Mouse (Mus musculus): ENCODE data around the gene Nnmt. TPM values are rescaled to one million over a fixed set of nuclear protein-coding genes. Genes with fewer than 3 reads are reported as not detected.

Nnmt gene
- polyA plus RNA-seq, 1 experiment from 2014 or later = 2.6 TPM

GRCm38 (mm10) chr9:48638176-48638803 lies 33.3 kb upstream of the Nnmt start:
- no peaks in the 10 kb centered on the region for H3K9me3 ChIP-seq (ENCODE audit: control insufficient read depth, low read length)
- H3K27ac ChIP-seq (ENCODE audit: low read depth, low read length) = no peak overlapping the region
- no peaks in the 10 kb centered on the region for H3K4me1 ChIP-seq (ENCODE audit: control insufficient read depth, insufficient read depth, low read depth, low read length)
- H3K36me3 ChIP-seq (ENCODE audit: control insufficient read depth, insufficient read depth, low read length) = no peaks in the 10 kb centered on the region
- no peak overlapping the region for H3K4me2 ChIP-seq (ENCODE audit: low read length)
- WGBS = 70% methylated on average over 15 of the region's 15 CpGs
- ATAC-seq = no peak
- no peak overlapping the region for H3K9ac ChIP-seq (ENCODE audit: low read depth, low read length)
- H3K4me3 ChIP-seq (ENCODE audit: low read length) = no peak overlapping the region
- H3K27me3 ChIP-seq (replicated peaks; ENCODE audit: control insufficient read depth, insufficient read depth, low read length) = no peaks in the 10 kb centered on the region

GRCm38 (mm10) chr9:48637161-48637560 lies 32.2 kb upstream of the Nnmt start:
- no peaks in the 10 kb centered on the region for H3K36me3 ChIP-seq (ENCODE audit: control insufficient read depth, insufficient read depth, low read length)
- H3K4me1 ChIP-seq (ENCODE audit: control insufficient read depth, insufficient read depth, low read depth, low read length) = no peaks in the 10 kb centered on the region
- H3K4me3 ChIP-seq (ENCODE audit: low read length) = no peak overlapping the region
- H3K27ac ChIP-seq (ENCODE audit: low read depth, low read length) = no peak overlapping the region
- no peaks in the 10 kb centered on the region for H3K27me3 ChIP-seq (replicated peaks; ENCODE audit: control insufficient read depth, insufficient read depth, low read length)
- H3K4me2 ChIP-seq (ENCODE audit: low read length) = no peak overlapping the region
- no peaks in the 10 kb centered on the region for H3K9me3 ChIP-seq (ENCODE audit: control insufficient read depth, low read length)
- no peak for ATAC-seq
- WGBS = 96% methylated on average over 7 of the region's 7 CpGs
- H3K9ac ChIP-seq (ENCODE audit: low read depth, low read length) = no peak overlapping the region

GRCm38 (mm10) chr9:48635576-48636350 lies 30.8 kb upstream of the Nnmt start:
- no peak overlapping the region for H3K27ac ChIP-seq (ENCODE audit: low read depth, low read length)
- H3K27me3 ChIP-seq (replicated peaks; ENCODE audit: control insufficient read depth, insufficient read depth, low read length) = no peaks in the 10 kb centered on the region
- H3K4me2 ChIP-seq (ENCODE audit: low read length) = no peak overlapping the region
- H3K36me3 ChIP-seq (ENCODE audit: control insufficient read depth, insufficient read depth, low read length) = no peaks in the 10 kb centered on the region
- H3K4me1 ChIP-seq (ENCODE audit: control insufficient read depth, insufficient read depth, low read depth, low read length) = no peaks in the 10 kb centered on the region
- WGBS = 50% methylated on average over 18 of the region's 18 CpGs
- no peak for ATAC-seq
- H3K9ac ChIP-seq (ENCODE audit: low read depth, low read length) = no peak overlapping the region
- no peak overlapping the region for H3K4me3 ChIP-seq (ENCODE audit: low read length)
- H3K9me3 ChIP-seq (ENCODE audit: control insufficient read depth, low read length) = no peaks in the 10 kb centered on the region

- Histone ChIP-seq H3K9me3 (ENCODE audit: control insufficient read depth, low read length) (no peaks in the 10 kb centered on the region), H3K4me3 (ENCODE audit: low read length) (no peak overlapping the region), H3K36me3 (ENCODE audit: control insufficient read depth, insufficient read depth, low read length) (no peaks in the 10 kb centered on the region), H3K27me3 (replicated peaks; ENCODE audit: control insufficient read depth, insufficient read depth, low read length) (no peaks in the 10 kb centered on the region), H3K9ac (ENCODE audit: low read depth, low read length) (no peak overlapping the region), H3K4me2 (ENCODE audit: low read length) (no peak overlapping the region), H3K4me1 (ENCODE audit: control insufficient read depth, insufficient read depth, low read depth, low read length) (no peaks in the 10 kb centered on the region), H3K27ac (ENCODE audit: low read depth, low read length) (no peak overlapping the region)
- 90% methylated on average over 6 of the region's 6 CpGs for WGBS
- no peak for ATAC-seq
Measured at GRCm38 (mm10) chr9:48633147-48633546, 28.2 kb upstream of the Nnmt start.

- Histone ChIP-seq H3K9me3 (ENCODE audit: control insufficient read depth, low read length) (0 out of 2 replicates have a peak, but pooled peaks cover 3% of the 10 kb centered on the region), H3K27me3 (replicated peaks; ENCODE audit: control insufficient read depth, insufficient read depth, low read length) (0 out of 2 replicates have a peak, but pooled peaks cover 2% of the 10 kb centered on the region), H3K27ac (ENCODE audit: low read depth, low read length) (no peak overlapping the region), H3K4me1 (ENCODE audit: control insufficient read depth, insufficient read depth, low read depth, low read length) (peaks cover 6% of the 10 kb centered on the region), H3K9ac (ENCODE audit: low read depth, low read length) (no peak overlapping the region), H3K36me3 (ENCODE audit: control insufficient read depth, insufficient read depth, low read length) (no peaks in the 10 kb centered on the region), H3K4me3 (ENCODE audit: low read length) (no peak overlapping the region), H3K4me2 (ENCODE audit: low read length) (no peak overlapping the region)
- 42% methylated on average over 1 of the region's 1 CpGs for WGBS
- ATAC-seq = no peak
Measured at GRCm38 (mm10) chr9:48619268-48619667, 14.3 kb upstream of the Nnmt start.

GRCm38 (mm10) chr9:48618589-48618988 lies 13.6 kb upstream of the Nnmt start:
- 20% methylated on average over 6 of the region's 6 CpGs for WGBS

GRCm38 (mm10) chr9:48618111-48618510 lies 13.2 kb upstream of the Nnmt start:
- no peak overlapping the region for H3K4me3 ChIP-seq (ENCODE audit: low read length)
- H3K9ac ChIP-seq (ENCODE audit: low read depth, low read length) = no peak overlapping the region
- 0 out of 2 replicates have a peak, but pooled peaks cover 3% of the 10 kb centered on the region for H3K9me3 ChIP-seq (ENCODE audit: control insufficient read depth, low read length)
- ATAC-seq = 0 out of 2 replicates have a peak, but pooled peaks have one; percentile 48
- 0 out of 2 replicates have a peak, but pooled peaks cover 2% of the 10 kb centered on the region for H3K27me3 ChIP-seq (replicated peaks; ENCODE audit: control insufficient read depth, insufficient read depth, low read length)
- H3K36me3 ChIP-seq (ENCODE audit: control insufficient read depth, insufficient read depth, low read length) = no peaks in the 10 kb centered on the region
- no peak overlapping the region for H3K4me2 ChIP-seq (ENCODE audit: low read length)
- H3K27ac ChIP-seq (ENCODE audit: low read depth, low read length) = no peak overlapping the region
- peaks cover 6% of the 10 kb centered on the region for H3K4me1 ChIP-seq (ENCODE audit: control insufficient read depth, insufficient read depth, low read depth, low read length)
- WGBS = 77% methylated on average over 8 of the region's 8 CpGs

More at GRCm38 (mm10) chr9:48618589-48618988, 13.6 kb upstream of the Nnmt start:
- H3K9me3 ChIP-seq (ENCODE audit: control insufficient read depth, low read length) = 0 out of 2 replicates have a peak, but pooled peaks cover 3% of the 10 kb centered on the region
- H3K27me3 ChIP-seq (replicated peaks; ENCODE audit: control insufficient read depth, insufficient read depth, low read length) = 0 out of 2 replicates have a peak, but pooled peaks cover 2% of the 10 kb centered on the region
- H3K36me3 ChIP-seq (ENCODE audit: control insufficient read depth, insufficient read depth, low read length) = no peaks in the 10 kb centered on the region
- no peak overlapping the region for H3K27ac ChIP-seq (ENCODE audit: low read depth, low read length)
- peak overlapping the region; percentile 47 for H3K4me2 ChIP-seq (ENCODE audit: low read length)
- H3K4me1 ChIP-seq (ENCODE audit: control insufficient read depth, insufficient read depth, low read depth, low read length) = peaks cover 6% of the 10 kb centered on the region
- H3K9ac ChIP-seq (ENCODE audit: low read depth, low read length) = peak overlapping the region; percentile 55; the same call in 1 of the 2 replicates
- no peak overlapping the region for H3K4me3 ChIP-seq (ENCODE audit: low read length)
- peak; percentile 73 for ATAC-seq

GRCm38 (mm10) chr9:48617511-48618010 lies 12.6 kb upstream of the Nnmt start:
- Histone ChIP-seq H3K9ac (ENCODE audit: low read depth, low read length) (no peak overlapping the region), H3K36me3 (ENCODE audit: control insufficient read depth, insufficient read depth, low read length) (no peaks in the 10 kb centered on the region), H3K4me3 (ENCODE audit: low read length) (no peak overlapping the region), H3K9me3 (ENCODE audit: control insufficient read depth, low read length) (no peaks in the 10 kb centered on the region), H3K27me3 (replicated peaks; ENCODE audit: control insufficient read depth, insufficient read depth, low read length) (0 out of 2 replicates have a peak, but pooled peaks cover 2% of the 10 kb centered on the region), H3K4me1 (ENCODE audit: control insufficient read depth, insufficient read depth, low read depth, low read length) (peaks cover 6% of the 10 kb centered on the region), H3K27ac (ENCODE audit: low read depth, low read length) (no peak overlapping the region), H3K4me2 (ENCODE audit: low read length) (no peak overlapping the region)
- 94% methylated on average over 3 of the region's 3 CpGs for WGBS
- ATAC-seq = no peak

- no peaks in the 10 kb centered on the region for H3K27me3 ChIP-seq (replicated peaks; ENCODE audit: control insufficient read depth, insufficient read depth, low read length)
- no peaks in the 10 kb centered on the region for H3K9me3 ChIP-seq (ENCODE audit: control insufficient read depth, low read length)
- H3K4me3 ChIP-seq (ENCODE audit: low read length) = no peak overlapping the region
- 87% methylated on average over 4 of the region's 4 CpGs for WGBS
- no peaks in the 10 kb centered on the region for H3K4me1 ChIP-seq (ENCODE audit: control insufficient read depth, insufficient read depth, low read depth, low read length)
- H3K4me2 ChIP-seq (ENCODE audit: low read length) = no peak overlapping the region
- ATAC-seq = no peak
- H3K27ac ChIP-seq (ENCODE audit: low read depth, low read length) = no peak overlapping the region
- no peak overlapping the region for H3K9ac ChIP-seq (ENCODE audit: low read depth, low read length)
- H3K36me3 ChIP-seq (ENCODE audit: control insufficient read depth, insufficient read depth, low read length) = no peaks in the 10 kb centered on the region
Measured at GRCm38 (mm10) chr9:48613221-48613620, 8.3 kb upstream of the Nnmt start.

Data from hindbrain, embryonic 16.5 days (tissue).